Mouse (Mus musculus): ENCODE measurements around the gene Brat1.

The Brat1 gene

GRCm38 (mm10) chr5:140743706-140744131 is 38.9 kb downstream of the Brat1 start:
- no peak for DNase-seq (ENCODE audit: low read depth, low spot score)

GRCm38 (mm10) chr5:140748425-140748824 is 43.6 kb downstream of the Brat1 start:
- DNase-seq (ENCODE audit: low read depth, low spot score), result no peak

- DNase-seq (ENCODE audit: low read depth, low spot score), result peak; percentile 60
These were observed 44.5 kb downstream of the Brat1 start for GRCm38 (mm10) chr5:140749062-140749875.

- no peak for DNase-seq (ENCODE audit: low read depth, low spot score)
These were observed 46.1 kb downstream of the Brat1 start for GRCm38 (mm10) chr5:140750925-140751324.

GRCm38 (mm10) chr5:140752041-140752440 is 47.2 kb downstream of the Brat1 start:
- DNase-seq (ENCODE audit: low read depth, low spot score), result no peak

- no peak for DNase-seq (ENCODE audit: low read depth, low spot score)
These were observed 47.8 kb downstream of the Brat1 start for GRCm38 (mm10) chr5:140752639-140753038.

GRCm38 (mm10) chr5:140753223-140753622 is 48.4 kb downstream of the Brat1 start:
- no peak for DNase-seq (ENCODE audit: low read depth, low spot score)

- no peak for DNase-seq (ENCODE audit: low read depth, low spot score)
These were observed 54.1 kb downstream of the Brat1 start for GRCm38 (mm10) chr5:140758864-140759263.

- no peak for DNase-seq (ENCODE audit: low read depth, low spot score)
These were observed 57.7 kb downstream of the Brat1 start for GRCm38 (mm10) chr5:140762540-140762939.

- no peak for DNase-seq (ENCODE audit: low read depth, low spot score)
These were observed 60.3 kb downstream of the Brat1 start for GRCm38 (mm10) chr5:140764921-140765613.

GRCm38 (mm10) chr5:140766566-140766965 is 61.8 kb downstream of the Brat1 start:
- no peak for DNase-seq (ENCODE audit: low read depth, low spot score)

- peak; percentile 49 for DNase-seq (ENCODE audit: low read depth, low spot score)
These were observed 62.9 kb downstream of the Brat1 start for GRCm38 (mm10) chr5:140767704-140768141.

GRCm38 (mm10) chr5:140768333-140768732 is 63.5 kb downstream of the Brat1 start:
- no peak for DNase-seq (ENCODE audit: low read depth, low spot score)
